Mouse (Mus musculus): ENCODE data around the gene Gpr33. TPM values are rescaled to one million over a fixed set of nuclear protein-coding genes. Genes with fewer than 3 reads are reported as not detected.

The Gpr33 gene
- polyA plus RNA-seq, 1 experiment from 2014 or later = not detected

- H3K4me1 ChIP-seq = peaks cover 28% of the 10 kb centered on the region
- peak overlapping the region; percentile 80 for H3K4me3 ChIP-seq
- peak overlapping the region; percentile 92 for H3K27ac ChIP-seq (replicated peaks)
- no peaks in the 10 kb centered on the region for H3K27me3 ChIP-seq (ENCODE audit: low read depth, poor library complexity, severe bottlenecking)
- H3K9me3 ChIP-seq (replicated peaks) = no peaks in the 10 kb centered on the region
- peaks cover 5% of the 10 kb centered on the region for H3K36me3 ChIP-seq
- no peak for DNase-seq (ENCODE audit: low spot score)
- 44% methylated on average over 5 of the region's 5 CpGs for WGBS
These were observed 21.2 kb downstream of the Gpr33 start for GRCm38 (mm10) chr12:52006633-52006994.

GRCm38 (mm10) chr12:52005877-52006632 is 21.8 kb downstream of the Gpr33 start, which contains the start of gene Dtd2:
TSS of gene Dtd2 (minus strand) at chr12:52006501.
- peaks cover 5% of the 10 kb centered on the region for H3K36me3 ChIP-seq
- H3K27me3 ChIP-seq (ENCODE audit: low read depth, poor library complexity, severe bottlenecking) = no peaks in the 10 kb centered on the region
- DNase-seq (ENCODE audit: low spot score) = peak; percentile 92
- WGBS = 2% methylated on average over 46 of the region's 46 CpGs
- peak within 1 kb of the TSS; percentile 80 for H3K4me3 ChIP-seq
- H3K27ac ChIP-seq (replicated peaks) = peak within 1 kb of the TSS; percentile 92
- H3K4me1 ChIP-seq = peaks cover 28% of the 10 kb centered on the region
- H3K9me3 ChIP-seq (replicated peaks) = no peaks in the 10 kb centered on the region

GRCm38 (mm10) chr12:52002746-52003145 is 25.1 kb downstream of the Gpr33 start:
- Histone ChIP-seq H3K27me3 (ENCODE audit: low read depth, poor library complexity, severe bottlenecking) (no peaks in the 10 kb centered on the region), H3K4me1 (peaks cover 13% of the 10 kb centered on the region), H3K27ac (replicated peaks) (no peak overlapping the region), H3K9me3 (replicated peaks) (no peaks in the 10 kb centered on the region), H3K4me3 (no peak overlapping the region), H3K36me3 (peaks cover 32% of the 10 kb centered on the region)
- 91% methylated on average over 3 of the region's 3 CpGs for WGBS
- DNase-seq (ENCODE audit: low spot score) = no peak

- Histone ChIP-seq H3K27ac (replicated peaks) (no peak overlapping the region), H3K27me3 (ENCODE audit: low read depth, poor library complexity, severe bottlenecking) (no peaks in the 10 kb centered on the region), H3K4me3 (no peak overlapping the region), H3K9me3 (replicated peaks) (no peaks in the 10 kb centered on the region), H3K36me3 (peaks cover 44% of the 10 kb centered on the region), H3K4me1 (peaks cover 13% of the 10 kb centered on the region)
- 44% methylated on average over 4 of the region's 4 CpGs for WGBS
- DNase-seq (ENCODE audit: low spot score) = peak; percentile 30
These were observed 26.3 kb downstream of the Gpr33 start for GRCm38 (mm10) chr12:52001544-52001943.

- no peak overlapping the region for H3K4me3 ChIP-seq
- 92% methylated on average over 9 of the region's 9 CpGs for WGBS
These were observed 29.4 kb downstream of the Gpr33 start for GRCm38 (mm10) chr12:51998366-51998932.

GRCm38 (mm10) chr12:51995738-51996536 is 31.9 kb downstream of the Gpr33 start:
- 84% methylated on average over 1 of the region's 1 CpGs for WGBS
- Histone ChIP-seq H3K36me3 (peaks cover 68% of the 10 kb centered on the region), H3K27me3 (ENCODE audit: low read depth, poor library complexity, severe bottlenecking) (no peaks in the 10 kb centered on the region), H3K4me1 (no peaks in the 10 kb centered on the region), H3K9me3 (replicated peaks) (no peaks in the 10 kb centered on the region), H3K4me3 (no peak overlapping the region), H3K27ac (replicated peaks) (no peak overlapping the region)
- DNase-seq (ENCODE audit: low spot score) = no peak

More at GRCm38 (mm10) chr12:51998366-51998932, 29.4 kb downstream of the Gpr33 start:
- Histone ChIP-seq H3K9me3 (replicated peaks) (no peaks in the 10 kb centered on the region), H3K27ac (replicated peaks) (no peak overlapping the region), H3K27me3 (ENCODE audit: low read depth, poor library complexity, severe bottlenecking) (no peaks in the 10 kb centered on the region), H3K4me1 (no peaks in the 10 kb centered on the region), H3K36me3 (peaks cover 68% of the 10 kb centered on the region)
- DNase-seq (ENCODE audit: low spot score) = no peak

- H3K9me3 ChIP-seq (replicated peaks) = no peaks in the 10 kb centered on the region
- 82% methylated on average over 2 of the region's 2 CpGs for WGBS
- no peak for DNase-seq (ENCODE audit: low spot score)
- no peaks in the 10 kb centered on the region for H3K4me1 ChIP-seq
- H3K36me3 ChIP-seq = peaks cover 33% of the 10 kb centered on the region
- no peaks in the 10 kb centered on the region for H3K27me3 ChIP-seq (ENCODE audit: low read depth, poor library complexity, severe bottlenecking)
- no peak overlapping the region for H3K4me3 ChIP-seq
- H3K27ac ChIP-seq (replicated peaks) = no peak overlapping the region
These were observed 37.2 kb downstream of the Gpr33 start for GRCm38 (mm10) chr12:51990629-51991028.

- DNase-seq (ENCODE audit: low spot score) = no peak
- Histone ChIP-seq H3K36me3 (peaks cover 12% of the 10 kb centered on the region), H3K4me1 (no peaks in the 10 kb centered on the region), H3K27ac (replicated peaks) (no peak overlapping the region), H3K27me3 (ENCODE audit: low read depth, poor library complexity, severe bottlenecking) (no peaks in the 10 kb centered on the region), H3K9me3 (replicated peaks) (no peaks in the 10 kb centered on the region), H3K4me3 (no peak overlapping the region)
- WGBS = 87% methylated on average over 5 of the region's 5 CpGs
These were observed 39.3 kb downstream of the Gpr33 start for GRCm38 (mm10) chr12:51988536-51988935.

- WGBS = 87% methylated on average over 4 of the region's 4 CpGs
- DNase-seq (ENCODE audit: low spot score) = no peak
These were observed 42.0 kb downstream of the Gpr33 start for GRCm38 (mm10) chr12:51985826-51986225.

GRCm38 (mm10) chr12:51985163-51985748 is 42.6 kb downstream of the Gpr33 start:
- no peak for DNase-seq (ENCODE audit: low spot score)
- no peak overlapping the region for H3K4me3 ChIP-seq
- WGBS = 91% methylated on average over 3 of the region's 3 CpGs

More at GRCm38 (mm10) chr12:51985826-51986225, 42.0 kb downstream of the Gpr33 start:
- H3K36me3 ChIP-seq = peaks cover 12% of the 10 kb centered on the region; the same call in 1 of the 2 replicates
- H3K9me3 ChIP-seq (replicated peaks) = no peaks in the 10 kb centered on the region
- H3K4me1 ChIP-seq = no peaks in the 10 kb centered on the region
- H3K27me3 ChIP-seq (ENCODE audit: low read depth, poor library complexity, severe bottlenecking) = no peaks in the 10 kb centered on the region
- no peak overlapping the region for H3K4me3 ChIP-seq
- no peak overlapping the region for H3K27ac ChIP-seq (replicated peaks)

GRCm38 (mm10) chr12:51983625-51984024 is 44.2 kb downstream of the Gpr33 start:
- DNase-seq (ENCODE audit: low spot score) = no peak
- WGBS = 84% methylated on average over 1 of the region's 1 CpGs
- Histone ChIP-seq H3K9me3 (replicated peaks) (no peaks in the 10 kb centered on the region), H3K36me3 (peaks cover 12% of the 10 kb centered on the region; the same call in 1 of the 2 replicates), H3K4me1 (no peaks in the 10 kb centered on the region), H3K27ac (replicated peaks) (no peak overlapping the region), H3K27me3 (ENCODE audit: low read depth, poor library complexity, severe bottlenecking) (no peaks in the 10 kb centered on the region), H3K4me3 (no peak overlapping the region)

More at GRCm38 (mm10) chr12:51985163-51985748, 42.6 kb downstream of the Gpr33 start:
- no peaks in the 10 kb centered on the region for H3K4me1 ChIP-seq
- H3K36me3 ChIP-seq = peaks cover 12% of the 10 kb centered on the region; the same call in 1 of the 2 replicates
- no peak overlapping the region for H3K27ac ChIP-seq (replicated peaks)
- no peaks in the 10 kb centered on the region for H3K9me3 ChIP-seq (replicated peaks)
- H3K27me3 ChIP-seq (ENCODE audit: low read depth, poor library complexity, severe bottlenecking) = no peaks in the 10 kb centered on the region

- no peak for DNase-seq (ENCODE audit: low spot score)
- no peaks in the 10 kb centered on the region for H3K36me3 ChIP-seq
- no peak overlapping the region for H3K4me3 ChIP-seq
- H3K27ac ChIP-seq (replicated peaks) = no peak overlapping the region
- H3K27me3 ChIP-seq (ENCODE audit: low read depth, poor library complexity, severe bottlenecking) = no peaks in the 10 kb centered on the region
- WGBS = 83% methylated on average over 9 of the region's 9 CpGs
- no peaks in the 10 kb centered on the region; the same call in 1 of the 2 replicates for H3K4me1 ChIP-seq
- H3K9me3 ChIP-seq (replicated peaks) = no peaks in the 10 kb centered on the region; the same call in 1 of the 2 replicates
These were observed 51.3 kb downstream of the Gpr33 start for GRCm38 (mm10) chr12:51976531-51976930.
